11 mouse cellular contexts compared by ENCODE assay signal in genomic region chr15:87200282-87201048, GRCm38 (mm10).
DNase-seq lines count a peak whose midpoint lies in the region; ATAC-seq lines count a peak whose summit lies in the region.
"Had no signal": no experiment of that assay in that cellular context is flagged by ENCODE, and none has a peak within 500 bp of the region (broad histone marks: within the 10 kb centered on the region; RNA-seq: fewer than 3 reads in every experiment).

No protein-coding gene starts in this region.

- H3K4me1 ChIP-seq in forebrain, embryonic 13.5 days: peaks cover 22% of the 10 kb centered on the region
- peaks cover 29% of the 10 kb centered on the region for H3K4me1 ChIP-seq in midbrain, embryonic 13.5 days (replicated peaks)

- no peaks in the 10 kb centered on the region for H3K36me3 ChIP-seq in forebrain, embryonic 13.5 days (ENCODE audit: poor library complexity, severe bottlenecking)
- no peaks in the 10 kb centered on the region for H3K36me3 ChIP-seq in midbrain, embryonic 13.5 days

- DNase-seq in layer of hippocampus, postnatal 10 days (ENCODE audit: low spot score in 2 of 2): peak; percentile 29 to 47
- DNase-seq in layer of hippocampus, adult 9-10 months (ENCODE audit: low spot score): no peak
- DNase-seq in cerebellum, adult 11-12 months: peak; percentile 97
- DNase-seq in urinary bladder, postnatal 10 days (ENCODE audit: low spot score): no peak
- DNase-seq in kidney, adult 18-20 months: no peak
- no peak for DNase-seq in adipocyte (ENCODE audit: low spot score)
- DNase-seq: lung, postnatal 4 days; thymus, postnatal 25 days had no signal

- H3K4me3 ChIP-seq in forebrain, embryonic 13.5 days: no peak overlapping the region
- H3K4me3 ChIP-seq in midbrain, embryonic 13.5 days (replicated peaks): no peak overlapping the region

- peak overlapping the region; percentile 71; the same call in 1 of the 2 replicates for H3K27ac ChIP-seq in forebrain, embryonic 13.5 days
- no peak overlapping the region for H3K27ac ChIP-seq in midbrain, embryonic 13.5 days

- H3K9ac ChIP-seq in forebrain, embryonic 13.5 days: no peak overlapping the region
- H3K9ac ChIP-seq in midbrain, embryonic 13.5 days (replicated peaks): no peak overlapping the region

- no peaks in the 10 kb centered on the region for H3K27me3 ChIP-seq in forebrain, embryonic 13.5 days
- no peaks in the 10 kb centered on the region for H3K27me3 ChIP-seq in midbrain, embryonic 13.5 days
- H3K27me3 ChIP-seq: CH12.LX had no signal

- WGBS in forebrain, embryonic 13.5 days: 54% methylated on average over 19 of the region's 19 CpGs
- WGBS in midbrain, embryonic 13.5 days: 54% methylated on average over 19 of the region's 19 CpGs

- H3K9me3 ChIP-seq in forebrain, embryonic 13.5 days (replicated peaks): no peaks in the 10 kb centered on the region
- H3K9me3 ChIP-seq in midbrain, embryonic 13.5 days: no peaks in the 10 kb centered on the region

- ATAC-seq in forebrain, embryonic 13.5 days: peak; percentile 65; the same call in 1 of the 2 replicates
- ATAC-seq in midbrain, embryonic 13.5 days: peak; percentile 55

- 0 out of 2 replicates have a peak overlapping the region, but pooled peaks have one; percentile 3 for H3K4me2 ChIP-seq in forebrain, embryonic 13.5 days
- H3K4me2 ChIP-seq in midbrain, embryonic 13.5 days (replicated peaks): no peak overlapping the region

Comparison
In these comparisons a context has a peak if more than half of its experiments do, and no peak if none do; other contexts are left out.
1. DNase-seq: peak in layer of hippocampus, postnatal 10 days (2 of 2) and cerebellum, adult 11-12 months (single experiment); none in layer of hippocampus, adult 9-10 months (single experiment), urinary bladder, postnatal 10 days (single experiment), kidney, adult 18-20 months (single experiment) and adipocyte (single experiment).